Mouse (Mus musculus): ENCODE measurements around the gene Gm5741. TPM values are rescaled to one million over a fixed set of nuclear protein-coding genes. Genes with fewer than 3 reads are reported as not detected.

Gm5741 gene
- total RNA-seq, 2 experiments from 2014 or later, result not detected

DNA sequence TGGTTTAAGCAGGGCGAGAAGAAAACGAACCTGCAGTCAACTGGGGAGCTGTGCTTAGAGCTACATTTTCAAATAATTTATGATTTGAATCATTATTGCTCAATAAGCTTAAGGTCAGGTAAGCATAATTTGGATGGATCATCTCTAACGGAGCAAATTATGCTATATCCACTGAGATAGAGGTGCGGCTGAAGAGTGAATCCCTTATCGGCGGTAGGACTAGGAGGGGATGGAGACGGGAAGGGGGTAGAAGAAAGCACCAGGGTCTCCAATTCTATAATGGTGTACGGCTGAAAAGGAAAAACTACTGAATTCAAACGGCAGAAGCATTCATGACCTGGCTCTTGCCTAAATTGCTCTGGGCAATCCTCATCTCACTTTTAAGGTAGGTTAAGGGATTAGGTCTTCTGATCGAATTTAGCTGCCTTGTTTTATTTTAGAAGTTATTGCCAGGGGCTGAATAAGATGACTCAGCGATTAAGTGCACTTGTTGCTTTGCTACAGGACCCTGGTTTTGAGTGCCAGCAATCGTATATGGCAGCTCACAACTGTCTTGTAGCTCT is 32.5 kb downstream of the Gm5741 start:
- no peak for DNase-seq
- intact Hi-C loops (cut with DNase I), result no loop called here

DNA sequence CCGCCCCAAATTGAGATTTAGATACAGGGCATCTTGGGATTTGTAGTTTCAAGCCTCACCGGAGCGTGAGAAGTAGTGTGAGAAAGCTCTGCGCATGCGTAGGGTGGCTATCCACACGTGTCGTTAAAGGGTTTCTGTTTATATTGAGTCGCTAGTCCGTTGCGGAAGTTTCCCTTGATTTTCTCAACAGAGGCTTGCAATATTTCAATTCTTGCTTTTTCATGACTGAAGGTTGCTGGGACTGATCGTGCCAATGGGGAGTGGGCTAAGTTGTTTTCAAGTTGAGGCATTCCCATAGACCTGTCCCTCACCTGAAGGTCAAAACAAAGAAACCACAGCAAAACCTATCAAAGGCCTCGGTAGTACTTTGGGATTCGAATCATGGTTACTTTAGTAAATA is 33.0 kb downstream of the Gm5741 start:
- intact Hi-C loops (cut with DNase I), result no loop called here
- DNase-seq, result peak; percentile 53 to 64

- DNase-seq, result no peak
- intact Hi-C loops (cut with DNase I), result no loop called here
Observed at GRCm38 (mm10) chr8:85033867-85034266, 33.9 kb downstream of the Gm5741 start.

GRCm38 (mm10) chr8:85032622-85033311 is 35.0 kb downstream of the Gm5741 start:
- intact Hi-C loops (cut with DNase I), result no loop called here
- no peak for DNase-seq

GRCm38 (mm10) chr8:85029271-85029670 is 38.5 kb downstream of the Gm5741 start:
- no peak for DNase-seq

GRCm38 (mm10) chr8:85027922-85028321 is 39.9 kb downstream of the Gm5741 start:
- DNase-seq, result no peak
- intact Hi-C loops (cut with DNase I), result loop anchor here (5.0 kb wide), 1 partner anchor 51 kb away; the partner anchor contains the start of gene Junb

More at GRCm38 (mm10) chr8:85029271-85029670, 38.5 kb downstream of the Gm5741 start:
- intact Hi-C loops (cut with DNase I), result loop anchor here (5.0 kb wide), 1 partner anchor 52 kb away; the partner anchor contains the start of gene Junb

GRCm38 (mm10) chr8:85027516-85027855 is 40.3 kb downstream of the Gm5741 start:
- intact Hi-C loops (cut with DNase I), result loop anchor here (5.0 kb wide), 1 partner anchor 50 kb away; the partner anchor contains the start of gene Junb
- DNase-seq, result no peak

- DNase-seq, result peak; percentile 97 to 98
- intact Hi-C loops (cut with DNase I), result loop anchor here (5.0 kb wide), 1 partner anchor 50 kb away; the partner anchor contains the start of gene Junb
Observed at GRCm38 (mm10) chr8:85026670-85027515, 40.9 kb downstream of the Gm5741 start, which contains the start of gene Trir. Trir (plus strand) TSS chr8:85026823.

- intact Hi-C loops (cut with DNase I), result loop anchor here (5.0 kb wide), 1 partner anchor 48 kb away; the partner anchor contains the start of gene Junb
- DNase-seq, result peak; percentile 81 to 89
Observed at GRCm38 (mm10) chr8:85025098-85025932, 42.5 kb downstream of the Gm5741 start, which contains the start of gene Asna1. Asna1 (minus strand) TSS chr8:85025281.

DNA sequence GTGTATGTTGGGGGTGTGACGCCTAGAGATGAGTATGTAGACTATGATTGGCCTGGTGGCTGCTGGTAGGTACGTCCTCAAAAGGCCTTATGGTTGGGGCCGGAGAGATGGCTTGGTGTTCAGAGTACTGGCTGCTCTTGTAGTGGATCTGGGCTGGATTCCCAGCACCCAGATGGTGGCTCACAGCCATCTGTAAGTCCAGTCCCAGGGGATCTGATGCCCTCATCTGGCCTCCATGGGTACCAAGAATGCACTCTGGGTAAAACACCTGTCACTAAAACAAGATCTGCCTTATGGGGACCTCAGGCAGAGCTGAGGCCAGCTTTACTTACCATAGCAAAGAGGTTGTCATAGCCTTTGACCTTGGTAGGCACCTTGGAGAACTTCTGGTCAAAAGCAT is 43.9 kb downstream of the Gm5741 start:
- DNase-seq, result no peak
- intact Hi-C loops (cut with DNase I), result no loop called here

GRCm38 (mm10) chr8:85021514-85022055 is 46.2 kb downstream of the Gm5741 start:
- no peak for DNase-seq
- intact Hi-C loops (cut with DNase I), result no loop called here

Small RNA genes lying within 50 kb of the gene (microRNA-seq; reads per million reads assigned to microRNA genes)
- gene Gm23388 (ENCODE audit: borderline number of aligned reads in 2 of 2) (0.67 to 0.72 reads per million in 2 experiments), gene Mir7070 (ENCODE audit: borderline number of aligned reads in 2 of 2) (0 to 0.67 reads per million in 2 experiments)

Other genes starting within 250 kb of the Gm5741 start
- 1 to 10 TPM; 9.3 to 9.9 TPM for gene Dand5, start 245.2 kb downstream of the Gm5741 start, total RNA-seq (2021)
- 10 to 100 TPM; 28.5 to 29.5 TPM for gene Gadd45gip1, start 236.5 kb downstream of the Gm5741 start, total RNA-seq (2021)
- 10 to 100 TPM; 84.0 to 87.4 TPM for gene Rad23a, start 227.3 kb downstream of the Gm5741 start, total RNA-seq (2021)
- gene Calr, start 221.0 kb downstream of the Gm5741 start, total RNA-seq (2021), result 100 to 1,000 TPM; 337 to 380 TPM
- 10 to 100 TPM; 23.1 TPM for gene Farsa, start 211.0 kb downstream of the Gm5741 start, total RNA-seq (2021)
- 1 to 10 TPM; 3.8 to 4.1 TPM for gene Syce2, start 195.9 kb downstream of the Gm5741 start, total RNA-seq (2021)
- gene Gcdh, start 174.1 kb downstream of the Gm5741 start, total RNA-seq (2021), result 10 to 100 TPM; 71.3 to 77.2 TPM
- gene Klf1, start 166.1 kb downstream of the Gm5741 start, total RNA-seq (2021), result not detected
- 10 to 100 TPM in 1 of 2 experiments, 1 to 10 TPM in 1; 7.3 to 11.7 TPM for gene Dnase2a, start 159.4 kb downstream of the Gm5741 start, total RNA-seq (2021)
- gene Mast1, start 130.6 kb downstream of the Gm5741 start, total RNA-seq (2021), result under 1 TPM; 0.11 to 0.14 TPM
- not detected for gene Rtbdn, start 121.0 kb downstream of the Gm5741 start, total RNA-seq (2021)
- 1 to 10 TPM in 1 of 2 experiments, not detected in 1; 1.0 TPM for gene Gm49661, start 98.5 kb downstream of the Gm5741 start, total RNA-seq (2021)
- gene Prdx2, start 98.4 kb downstream of the Gm5741 start, total RNA-seq (2021), result 100 to 1,000 TPM; 633 to 676 TPM
- 10 to 100 TPM; 48.6 to 56.7 TPM for gene Rnaseh2a, start 98.2 kb downstream of the Gm5741 start, total RNA-seq (2021)
- gene Junb, start 89.3 kb downstream of the Gm5741 start, total RNA-seq (2021), result 10 to 100 TPM; 14.9 to 26.9 TPM
- gene Hook2, start 77.4 kb downstream of the Gm5741 start, total RNA-seq (2021), result 1 to 10 TPM; 2.7 to 2.9 TPM
- not detected for gene Best2, start 53.5 kb downstream of the Gm5741 start, total RNA-seq (2021)
- 10 to 100 TPM; 66.2 to 69.8 TPM for gene Asna1, start 42.7 kb downstream of the Gm5741 start, total RNA-seq (2021)
- 10 to 100 TPM; 80.7 to 84.2 TPM for gene Trir, start 41.2 kb downstream of the Gm5741 start, total RNA-seq (2021)
- gene Tnpo2, start 31.1 kb downstream of the Gm5741 start, total RNA-seq (2021), result 10 to 100 TPM; 28.1 to 35.1 TPM
- 1 to 10 TPM; 3.4 to 4.3 TPM for gene Fbxw9, start 7.9 kb downstream of the Gm5741 start, total RNA-seq (2021)
- gene Dhps, start 3.8 kb upstream of the Gm5741 start, total RNA-seq (2021), result 10 to 100 TPM; 27.0 to 27.4 TPM
- 10 to 100 TPM; 37.4 to 42.2 TPM for gene Wdr83os, start 12.8 kb upstream of the Gm5741 start, total RNA-seq (2021)
- gene Wdr83, start 13.3 kb upstream of the Gm5741 start, total RNA-seq (2021), result 10 to 100 TPM; 33.3 to 34.2 TPM
- gene Man2b1, start 15.3 kb upstream of the Gm5741 start, total RNA-seq (2021), result 10 to 100 TPM; 31.0 to 31.3 TPM
- gene Zfp791, start 55.1 kb upstream of the Gm5741 start, total RNA-seq (2021), result 1 to 10 TPM; 2.0 to 2.4 TPM
- not detected for gene Cks1brt, start 83.9 kb upstream of the Gm5741 start, total RNA-seq (2021)
- gene Olfr371, start 158.0 kb upstream of the Gm5741 start, total RNA-seq (2021), result not detected
- 1 to 10 TPM; 5.8 to 8.2 TPM for gene Orc6, start 231.7 kb upstream of the Gm5741 start, total RNA-seq (2021)
- gene Vps35, start 231.8 kb upstream of the Gm5741 start, total RNA-seq (2021), result 10 to 100 TPM; 70.7 to 71.1 TPM

Data from heart, postnatal 36 days (tissue).